Mouse (Mus musculus) lung, postnatal 25 days (tissue): ENCODE results near the gene Gm45711.

ENCODE experiments used
- DNase-seq: peaks from one replicate; pipeline ENCODE4 v3.0.0; 2022; ENCODE audit warnings: low spot score

Gene Gm45711

GRCm38 (mm10) chr8:104242038-104242644 lies 67.7 kb downstream of the Gm45711 start:
- DNase-seq: no peak

DNA sequence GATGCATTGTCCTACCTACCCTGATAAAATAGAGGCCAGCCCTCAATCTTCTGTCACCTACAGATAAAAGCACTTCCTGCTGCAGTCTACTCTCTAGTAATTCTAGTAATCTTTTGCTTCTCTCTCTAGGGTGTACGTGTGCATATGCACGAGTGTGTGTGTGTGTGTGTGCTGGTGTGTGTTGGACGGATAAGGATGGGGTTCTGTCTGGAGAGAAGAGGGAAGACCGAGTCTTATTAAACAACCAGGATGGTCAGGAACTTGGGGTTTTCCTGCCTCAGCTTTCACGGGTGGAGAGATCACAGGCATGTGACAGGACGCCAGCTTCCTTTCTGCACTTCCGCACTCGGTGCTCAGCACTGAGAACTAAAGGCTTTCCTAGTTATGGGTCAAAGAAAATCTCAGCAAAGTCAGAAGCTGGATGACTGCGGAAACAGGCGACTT lies 70.4 kb downstream of the Gm45711 start:
- no peak for DNase-seq

DNA sequence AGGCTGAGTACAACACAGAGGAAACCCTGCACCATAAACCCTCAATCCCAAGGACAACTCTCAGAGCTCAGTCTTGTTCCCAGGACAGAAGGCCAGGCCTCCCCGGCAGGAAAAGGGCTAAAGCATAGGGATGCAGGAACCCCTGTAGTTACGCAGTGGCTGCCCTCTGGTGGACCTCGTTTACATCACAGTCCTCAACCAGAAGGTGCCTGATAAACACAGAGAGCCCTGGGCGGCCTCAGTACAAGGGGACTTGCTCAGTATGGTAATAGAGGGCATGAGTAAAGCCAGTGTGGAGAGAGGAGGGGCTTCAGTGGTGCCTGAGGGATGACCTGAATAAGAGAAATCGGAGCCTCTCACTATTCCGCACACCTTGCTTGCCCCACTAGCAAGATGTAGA lies 75.3 kb downstream of the Gm45711 start:
- no peak for DNase-seq

DNA sequence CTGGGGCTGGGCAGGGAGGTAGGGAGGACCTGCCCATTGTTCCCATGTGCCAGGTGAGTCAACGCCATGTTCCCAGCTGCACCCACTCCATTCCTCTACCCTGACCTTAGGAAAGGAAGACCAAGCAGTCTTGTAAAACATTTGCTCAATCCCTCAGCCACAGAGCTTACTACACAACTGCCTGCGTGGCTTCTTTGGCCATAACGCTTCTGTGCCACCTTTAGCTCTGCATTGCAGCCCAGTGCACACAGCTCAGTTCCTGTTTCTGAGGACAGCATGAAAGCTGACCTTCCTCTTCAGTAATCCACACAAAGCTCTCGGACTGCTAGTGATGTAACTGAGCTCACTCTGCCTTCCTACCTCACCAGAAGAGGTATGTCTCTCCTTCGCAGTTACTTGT lies 77.0 kb downstream of the Gm45711 start:
- peak; percentile 39 for DNase-seq

DNA sequence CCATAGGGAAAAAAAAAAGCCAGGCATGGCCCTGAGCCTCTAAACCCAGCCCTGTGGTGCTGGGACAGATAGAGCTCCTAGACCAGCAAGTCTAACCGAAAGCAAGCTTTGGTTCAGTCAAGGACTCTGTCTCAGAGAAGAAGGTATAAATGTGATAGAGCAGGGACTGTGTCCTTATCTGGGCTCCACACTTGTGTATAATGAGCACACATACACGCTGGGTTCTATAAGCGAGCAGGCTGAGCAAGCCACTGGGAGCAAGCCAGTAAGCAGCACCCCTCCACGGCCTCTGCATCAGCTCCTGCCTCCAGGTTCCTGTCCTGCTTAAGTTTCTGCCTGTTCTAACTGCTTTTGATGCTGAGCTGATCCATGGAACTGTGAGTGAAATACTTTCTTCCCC lies 77.8 kb downstream of the Gm45711 start:
- no peak for DNase-seq
